Mouse (Mus musculus): ENCODE results near the gene Nrxn3. TPM values are rescaled to one million over a fixed set of nuclear protein-coding genes. Genes with fewer than 3 reads are reported as not detected.

The Nrxn3 gene
- polyA plus RNA-seq, 1 experiment from 2014 or later: 53.1 TPM

DNA sequence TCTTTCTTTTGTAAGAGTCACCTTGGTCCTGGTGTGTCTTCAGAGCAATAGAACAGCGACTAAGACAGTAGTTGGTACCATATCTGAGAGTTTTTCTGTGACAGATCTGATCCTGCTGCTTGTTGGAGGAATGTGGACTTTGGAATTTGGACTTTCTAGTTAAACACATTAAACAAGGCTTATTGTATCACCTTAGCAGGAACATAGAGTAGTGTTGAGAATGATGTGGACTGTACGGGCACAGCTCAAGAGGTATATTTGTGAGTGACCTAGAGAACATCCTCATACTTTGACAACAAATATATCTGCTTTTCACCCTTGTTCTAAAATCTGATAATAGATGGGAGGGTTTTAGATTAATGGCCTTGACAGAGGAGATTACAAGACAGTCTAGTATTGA is 1020.1 kb downstream of the Nrxn3 start:
- Histone ChIP-seq H3K4me3 (no peak overlapping the region), H3K4me2 (replicated peaks) (no peak overlapping the region), H3K36me3 (no peaks in the 10 kb centered on the region), H3K4me1 (no peaks in the 10 kb centered on the region), H3K9me3 (replicated peaks) (peaks cover 3% of the 10 kb centered on the region; the same call in 1 of the 2 replicates), H3K9ac (no peak overlapping the region), H3K27ac (no peak overlapping the region), H3K27me3 (no peaks in the 10 kb centered on the region)
- no peak for ATAC-seq (ENCODE audit: low FRiP score)
- 89% methylated on average over 2 of the region's 2 CpGs for WGBS

DNA sequence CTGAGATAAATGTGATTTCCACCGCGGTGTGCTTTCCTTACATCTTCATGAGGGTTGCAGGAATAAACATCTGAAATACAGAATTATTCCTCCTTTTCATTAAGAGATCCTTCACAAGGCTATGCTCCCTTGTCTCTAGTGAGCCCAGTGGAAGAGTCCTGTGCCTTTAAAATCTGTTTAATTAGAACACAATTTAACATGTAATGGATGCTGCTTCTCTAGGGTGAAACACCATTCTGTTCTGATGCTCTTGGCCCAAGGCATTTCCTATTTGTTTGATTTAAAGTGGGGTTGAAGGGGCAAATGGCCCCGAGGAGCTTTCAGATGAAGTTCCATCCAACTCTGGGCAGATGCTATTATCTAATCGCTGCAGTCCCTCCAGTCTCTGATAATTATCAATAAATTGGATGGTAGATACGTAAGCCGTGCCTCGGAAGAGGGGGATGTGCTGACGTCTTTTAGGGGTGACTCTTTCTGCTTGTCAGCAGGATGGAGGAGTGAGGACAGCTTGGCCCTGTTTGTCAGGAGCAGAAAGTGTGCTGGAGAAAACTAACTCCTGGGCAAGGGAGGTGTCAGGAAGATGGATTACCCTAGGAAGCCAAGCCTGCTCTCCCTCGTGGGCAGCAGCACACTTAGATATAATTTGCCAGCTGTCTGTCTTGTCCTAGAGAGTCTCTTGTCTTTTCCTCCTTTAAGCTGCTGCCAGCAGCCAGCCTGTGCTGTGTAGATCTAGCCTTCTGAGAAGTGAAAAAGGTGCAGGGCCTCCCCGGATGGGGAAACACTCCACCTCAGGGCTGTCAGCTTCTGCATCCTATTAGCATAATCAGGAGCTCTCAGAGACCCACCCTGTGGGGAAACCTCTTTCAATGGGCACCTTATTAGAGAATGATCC is 1041.8 kb downstream of the Nrxn3 start:
- Histone ChIP-seq H3K9me3 (replicated peaks) (no peaks in the 10 kb centered on the region), H3K9ac (no peak overlapping the region), H3K4me3 (no peak overlapping the region), H3K27ac (peak overlapping the region; percentile 66), H3K4me1 (peaks cover 14% of the 10 kb centered on the region), H3K4me2 (replicated peaks) (peak overlapping the region; percentile 21), H3K27me3 (no peaks in the 10 kb centered on the region), H3K36me3 (no peaks in the 10 kb centered on the region)
- ATAC-seq (ENCODE audit: low FRiP score): peak; percentile 93
- 41% methylated on average over 10 of the region's 10 CpGs for WGBS

DNA sequence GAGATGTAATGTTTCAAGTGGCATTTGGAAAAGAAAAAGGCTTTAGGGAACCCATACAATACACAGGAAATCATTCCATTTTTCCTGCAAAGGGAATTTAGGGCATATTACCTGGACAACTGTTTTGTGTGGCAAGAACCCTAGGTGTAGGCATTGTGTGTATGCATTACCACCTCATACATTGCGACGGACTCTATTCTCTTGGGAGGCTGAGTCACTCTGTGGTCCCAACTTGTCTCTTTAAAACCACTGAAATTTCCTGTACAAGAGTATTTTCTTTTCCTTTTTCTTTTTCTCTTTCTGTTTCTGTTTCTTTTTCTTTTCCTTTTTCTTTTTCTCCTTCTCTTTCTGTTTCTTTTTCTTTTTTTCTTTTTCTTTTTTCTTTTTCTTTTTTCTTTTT is 1042.5 kb downstream of the Nrxn3 start:
- Histone ChIP-seq H3K9me3 (replicated peaks) (no peaks in the 10 kb centered on the region), H3K36me3 (no peaks in the 10 kb centered on the region), H3K4me1 (peaks cover 14% of the 10 kb centered on the region), H3K4me2 (replicated peaks) (no peak overlapping the region), H3K4me3 (no peak overlapping the region), H3K9ac (no peak overlapping the region), H3K27me3 (no peaks in the 10 kb centered on the region), H3K27ac (peak overlapping the region; percentile 66)
- WGBS: 39% methylated on average over 2 of the region's 2 CpGs
- peak; percentile 24; the same call in 1 of the 2 replicates for ATAC-seq (ENCODE audit: low FRiP score)

DNA sequence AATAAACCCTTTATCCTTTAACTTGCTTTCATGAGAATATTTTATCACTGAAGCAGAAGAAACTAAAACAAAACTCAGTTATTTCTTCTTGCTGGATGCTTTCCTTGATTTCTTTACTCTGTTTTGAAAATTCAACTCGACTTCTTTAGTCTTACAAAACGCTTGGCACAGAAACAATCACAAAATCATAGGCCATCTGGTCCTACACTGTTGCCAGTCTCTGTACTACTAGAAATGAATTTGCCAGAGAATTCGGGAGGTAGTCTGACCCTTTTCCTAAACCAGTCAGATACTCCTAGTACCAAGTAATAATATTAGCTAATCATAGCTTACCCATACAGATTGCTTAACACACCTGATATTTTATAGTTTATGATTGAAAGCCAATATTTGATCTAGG is 1066.1 kb downstream of the Nrxn3 start:
- Histone ChIP-seq H3K9me3 (replicated peaks) (no peaks in the 10 kb centered on the region), H3K9ac (no peak overlapping the region), H3K27me3 (no peaks in the 10 kb centered on the region), H3K4me3 (no peak overlapping the region), H3K4me1 (no peaks in the 10 kb centered on the region), H3K27ac (no peak overlapping the region), H3K36me3 (no peaks in the 10 kb centered on the region), H3K4me2 (replicated peaks) (no peak overlapping the region)
- 82% methylated on average over 3 of the region's 3 CpGs for WGBS
- ATAC-seq (ENCODE audit: low FRiP score): no peak

DNA sequence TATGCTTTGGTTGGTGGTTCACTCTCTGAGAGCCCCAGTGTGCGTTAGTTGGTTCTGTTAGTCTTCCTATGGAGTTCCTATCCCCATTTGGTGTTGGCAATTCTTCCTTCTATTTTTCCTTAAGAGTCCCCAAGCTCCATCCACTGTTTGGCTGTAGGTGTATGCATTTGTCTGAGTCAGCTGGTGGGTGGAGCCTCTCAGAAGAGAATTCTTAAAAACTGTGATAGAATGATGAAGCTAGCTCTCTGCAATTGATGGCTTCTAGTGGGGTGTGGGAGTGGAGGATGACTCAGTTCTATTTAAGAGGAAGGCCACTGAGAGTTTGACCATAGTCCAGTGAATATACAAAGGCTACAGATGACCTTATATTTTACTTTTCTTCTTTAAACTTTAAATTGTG is 1067.3 kb downstream of the Nrxn3 start:
- Histone ChIP-seq H3K9me3 (replicated peaks) (no peaks in the 10 kb centered on the region), H3K27me3 (no peaks in the 10 kb centered on the region), H3K4me2 (replicated peaks) (no peak overlapping the region), H3K4me1 (no peaks in the 10 kb centered on the region), H3K9ac (no peak overlapping the region), H3K36me3 (no peaks in the 10 kb centered on the region), H3K4me3 (no peak overlapping the region), H3K27ac (no peak overlapping the region)
- ATAC-seq (ENCODE audit: low FRiP score): no peak
- 89% methylated on average over 1 of the region's 1 CpGs for WGBS

DNA sequence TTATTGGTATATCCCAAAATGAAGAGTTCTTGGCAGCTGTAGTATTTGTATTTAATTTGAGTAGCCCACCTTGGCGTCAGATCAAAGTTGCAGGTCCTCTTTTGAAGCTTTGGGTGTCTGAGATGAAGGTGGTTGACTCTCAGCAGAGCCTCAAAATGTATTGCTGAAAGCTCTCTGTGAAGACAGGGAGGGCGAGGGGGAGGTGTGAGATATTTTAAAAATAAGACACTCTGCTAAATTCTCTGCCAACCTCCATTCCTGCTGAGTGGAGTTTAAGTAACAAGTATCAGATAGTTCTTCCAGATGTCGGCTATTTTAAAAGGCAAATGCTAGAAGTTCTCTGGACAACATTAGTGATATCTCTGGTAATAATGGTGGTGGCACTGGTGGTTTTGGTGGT is 1069.2 kb downstream of the Nrxn3 start:
- no peaks in the 10 kb centered on the region for H3K4me1 ChIP-seq
- H3K9ac ChIP-seq: no peak overlapping the region
- H3K4me2 ChIP-seq (replicated peaks): no peak overlapping the region
- H3K9me3 ChIP-seq (replicated peaks): no peaks in the 10 kb centered on the region
- no peak overlapping the region for H3K4me3 ChIP-seq
- 84% methylated on average over 3 of the region's 3 CpGs for WGBS
- ATAC-seq (ENCODE audit: low FRiP score): no peak
- no peak overlapping the region for H3K27ac ChIP-seq
- H3K27me3 ChIP-seq: no peaks in the 10 kb centered on the region
- H3K36me3 ChIP-seq: no peaks in the 10 kb centered on the region

DNA sequence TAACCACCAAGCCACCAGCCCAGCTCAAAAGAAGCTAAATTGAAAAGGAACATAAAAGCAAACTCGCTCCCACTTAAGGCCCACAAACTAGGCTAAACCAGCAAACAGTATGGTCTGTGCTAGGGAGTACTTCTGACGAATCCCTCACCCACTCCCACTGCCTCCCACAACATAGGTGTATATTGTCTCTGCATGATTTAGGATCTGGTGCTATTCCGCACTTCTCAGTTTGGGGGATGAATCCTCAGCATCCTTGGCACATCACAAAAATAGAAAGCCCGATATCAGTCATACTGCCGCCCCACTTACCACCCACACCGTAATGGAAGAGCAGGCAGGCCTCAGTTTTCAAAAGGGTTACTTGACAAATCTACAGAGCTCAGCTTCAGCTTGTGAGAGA is 1072.1 kb downstream of the Nrxn3 start:
- no peak for ATAC-seq (ENCODE audit: low FRiP score)
- H3K4me3 ChIP-seq: no peak overlapping the region
- H3K27ac ChIP-seq: no peak overlapping the region
- no peaks in the 10 kb centered on the region for H3K4me1 ChIP-seq
- H3K9ac ChIP-seq: no peak overlapping the region
- no peaks in the 10 kb centered on the region for H3K36me3 ChIP-seq
- H3K9me3 ChIP-seq (replicated peaks): no peaks in the 10 kb centered on the region
- no peak overlapping the region for H3K4me2 ChIP-seq (replicated peaks)
- 94% methylated on average over 6 of the region's 6 CpGs for WGBS
- H3K27me3 ChIP-seq: no peaks in the 10 kb centered on the region

DNA sequence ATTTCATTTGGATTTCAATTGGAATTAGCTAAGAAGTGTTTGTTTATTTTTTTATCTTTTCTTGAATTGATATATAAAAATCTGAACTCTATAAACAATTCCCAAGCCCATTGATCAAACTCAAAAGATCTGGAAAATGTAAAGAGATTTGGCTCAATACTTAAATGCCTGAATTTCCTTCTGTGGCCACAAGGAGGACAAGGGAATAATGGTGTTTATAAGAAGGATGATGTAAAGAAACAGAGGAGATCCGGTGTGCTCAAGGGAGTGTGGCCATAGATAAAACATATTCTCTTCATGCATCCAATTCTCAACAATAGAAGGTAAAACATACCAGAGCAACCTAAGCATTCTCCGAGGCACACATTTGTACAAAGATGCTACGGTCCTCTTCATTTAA is 1085.5 kb downstream of the Nrxn3 start:
- Histone ChIP-seq H3K4me3 (no peak overlapping the region), H3K27me3 (peaks cover 10% of the 10 kb centered on the region; the same call in 1 of the 2 replicates), H3K9me3 (replicated peaks) (no peaks in the 10 kb centered on the region), H3K36me3 (no peaks in the 10 kb centered on the region), H3K27ac (no peak overlapping the region), H3K9ac (no peak overlapping the region), H3K4me1 (peaks cover 15% of the 10 kb centered on the region), H3K4me2 (replicated peaks) (no peak overlapping the region)
- 72% methylated on average over 3 of the region's 3 CpGs for WGBS
- ATAC-seq (ENCODE audit: low FRiP score): no peak

DNA sequence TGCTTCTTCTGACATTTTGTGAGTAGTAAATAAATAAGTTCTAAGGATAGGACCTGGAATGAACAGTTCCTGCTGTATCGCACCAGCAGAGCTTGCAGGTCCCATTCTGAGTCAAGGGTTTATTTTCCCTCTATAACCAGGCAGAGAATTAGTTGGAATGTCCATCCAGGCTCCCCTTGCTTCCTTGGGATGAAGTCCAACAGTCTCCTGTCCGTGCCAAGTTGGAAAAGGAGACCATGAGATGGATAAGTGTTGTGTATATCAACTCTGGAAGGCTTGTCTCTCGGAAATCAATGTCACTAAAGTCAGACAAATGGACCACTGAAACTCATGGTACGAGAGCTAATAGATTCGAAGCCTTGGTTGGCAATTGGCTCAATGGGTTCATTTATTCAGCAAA is 1087.5 kb downstream of the Nrxn3 start:
- Histone ChIP-seq H3K27me3 (peaks cover 19% of the 10 kb centered on the region; the same call in 1 of the 2 replicates), H3K27ac (no peak overlapping the region), H3K36me3 (no peaks in the 10 kb centered on the region), H3K9ac (no peak overlapping the region), H3K4me3 (no peak overlapping the region), H3K9me3 (replicated peaks) (no peaks in the 10 kb centered on the region), H3K4me1 (peaks cover 25% of the 10 kb centered on the region), H3K4me2 (replicated peaks) (no peak overlapping the region)
- no peak for ATAC-seq (ENCODE audit: low FRiP score)
- 84% methylated on average over 5 of the region's 5 CpGs for WGBS

DNA sequence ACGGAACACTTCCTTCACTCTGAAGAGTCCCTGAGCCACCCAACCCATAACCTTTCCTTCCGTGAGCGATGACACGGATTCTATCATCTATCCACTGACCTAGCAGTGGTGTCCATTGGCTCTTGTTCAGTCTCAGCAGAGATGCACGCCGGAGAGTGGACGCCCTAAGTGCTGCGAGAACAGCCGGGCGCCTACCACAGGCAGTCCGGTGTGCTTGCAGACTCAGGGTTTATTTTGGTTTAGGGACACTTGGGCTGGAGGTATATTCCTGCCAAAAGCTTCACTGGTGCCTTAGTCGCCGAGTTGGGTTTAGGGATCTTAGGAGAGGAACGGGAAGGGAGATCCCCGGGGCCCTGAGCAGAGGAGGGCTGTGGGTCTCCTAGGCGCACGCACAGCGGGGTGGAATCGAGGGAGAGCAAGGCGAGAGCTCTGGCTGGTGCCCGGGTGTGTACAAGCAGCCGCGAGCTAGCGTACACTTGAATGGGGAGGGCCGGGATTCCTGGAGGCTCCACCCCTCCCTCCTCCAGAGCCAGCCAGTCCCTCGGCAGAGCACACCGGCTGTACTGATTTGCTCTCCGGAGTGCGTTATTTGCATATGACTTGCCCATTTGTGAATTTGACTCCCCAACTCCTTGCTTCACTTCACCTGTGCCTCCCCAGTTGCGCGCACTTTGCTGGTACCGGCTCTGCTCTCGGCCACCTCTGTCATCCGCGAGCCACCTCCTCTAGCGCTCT is 1089.3 kb downstream of the Nrxn3 start:
- H3K4me3 ChIP-seq: peak overlapping the region; percentile 46
- H3K27me3 ChIP-seq: peaks cover 19% of the 10 kb centered on the region; the same call in 1 of the 2 replicates
- under 1% methylated on average over 36 of the region's 36 CpGs for WGBS
- H3K36me3 ChIP-seq: no peaks in the 10 kb centered on the region
- no peaks in the 10 kb centered on the region for H3K9me3 ChIP-seq (replicated peaks)
- peak overlapping the region; percentile 64 for H3K27ac ChIP-seq
- ATAC-seq (ENCODE audit: low FRiP score): peak; percentile 97
- peak overlapping the region; percentile 48 for H3K9ac ChIP-seq
- peaks cover 26% of the 10 kb centered on the region for H3K4me1 ChIP-seq
- H3K4me2 ChIP-seq (replicated peaks): peak overlapping the region; percentile 72

DNA sequence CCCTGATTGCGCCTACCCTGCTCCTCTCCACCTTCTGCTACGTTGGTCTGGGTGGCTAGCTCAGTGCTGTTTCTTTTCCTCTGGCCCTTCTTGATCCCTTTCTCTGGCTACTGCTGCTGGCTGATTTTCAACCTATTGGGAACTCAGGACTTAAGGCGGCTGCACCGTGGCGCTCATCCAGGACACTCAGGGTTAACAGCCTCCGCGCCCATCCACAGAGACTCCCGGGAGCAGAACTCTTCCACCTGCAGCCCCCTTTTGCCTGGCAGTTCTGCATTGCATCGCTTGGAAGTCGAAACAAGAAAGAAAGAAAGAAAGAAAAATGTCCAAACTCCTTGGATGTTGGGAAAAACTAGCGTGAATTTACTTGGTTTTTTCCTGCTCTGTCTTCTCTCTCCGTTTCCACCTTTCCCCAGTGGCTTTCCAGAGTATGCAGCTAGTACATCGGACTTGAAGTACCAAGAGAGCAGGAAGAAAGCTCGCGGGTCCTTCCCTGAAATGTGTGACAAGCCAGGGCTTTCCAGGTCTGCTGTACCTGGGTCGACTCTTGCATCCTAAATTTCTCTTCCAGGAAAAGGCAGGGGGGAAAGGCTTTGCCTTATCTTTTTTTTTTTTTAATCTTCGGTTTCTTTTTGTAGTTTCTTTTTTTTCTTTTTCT is 1090.0 kb downstream of the Nrxn3 start:
- Histone ChIP-seq H3K36me3 (no peaks in the 10 kb centered on the region), H3K27me3 (peaks cover 19% of the 10 kb centered on the region; the same call in 1 of the 2 replicates), H3K4me1 (peaks cover 30% of the 10 kb centered on the region), H3K4me3 (peak overlapping the region; percentile 46), H3K4me2 (replicated peaks) (peak overlapping the region; percentile 72), H3K9me3 (replicated peaks) (no peaks in the 10 kb centered on the region), H3K27ac (peak overlapping the region; percentile 64; the same call in 1 of the 2 replicates), H3K9ac (peak overlapping the region; percentile 48)
- ATAC-seq (ENCODE audit: low FRiP score): no peak
- WGBS: 2% methylated on average over 17 of the region's 17 CpGs

DNA sequence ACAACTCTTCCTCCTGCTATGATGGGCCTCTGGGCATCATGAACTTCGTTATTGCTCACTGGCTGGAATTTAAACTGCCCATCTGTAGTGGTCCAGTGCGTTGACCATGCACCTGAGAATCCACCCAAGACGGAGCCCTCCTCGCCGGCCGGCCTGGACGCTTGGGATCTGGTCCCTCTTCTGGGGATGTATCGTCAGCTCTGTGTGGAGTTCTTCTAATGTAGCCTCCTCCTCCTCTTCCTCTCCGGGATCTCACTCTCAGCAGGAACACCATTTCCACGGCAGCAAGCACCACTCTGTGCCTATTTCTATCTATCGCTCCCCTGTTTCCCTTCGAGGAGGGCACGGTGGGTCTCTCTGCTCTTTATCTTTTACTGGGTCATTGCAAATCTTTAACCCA is 1090.6 kb downstream of the Nrxn3 start:
- peaks cover 30% of the 10 kb centered on the region for H3K4me1 ChIP-seq

More for the DNA sequence above, 1090.6 kb downstream of the Nrxn3 start:
- Histone ChIP-seq H3K4me3 (peak overlapping the region; percentile 46), H3K9ac (peak overlapping the region; percentile 43; the same call in 1 of the 2 replicates), H3K27ac (no peak overlapping the region; the same call in 1 of the 2 replicates), H3K4me2 (replicated peaks) (peak overlapping the region; percentile 72), H3K9me3 (replicated peaks) (no peaks in the 10 kb centered on the region), H3K27me3 (peaks cover 19% of the 10 kb centered on the region; the same call in 1 of the 2 replicates), H3K36me3 (no peaks in the 10 kb centered on the region)
- WGBS: 7% methylated on average over 13 of the region's 13 CpGs
- no peak for ATAC-seq (ENCODE audit: low FRiP score)

All from hindbrain, embryonic 12.5 days (tissue).